Mouse (Mus musculus): ENCODE results near the gene Asxl1.

Gene Asxl1

DNA sequence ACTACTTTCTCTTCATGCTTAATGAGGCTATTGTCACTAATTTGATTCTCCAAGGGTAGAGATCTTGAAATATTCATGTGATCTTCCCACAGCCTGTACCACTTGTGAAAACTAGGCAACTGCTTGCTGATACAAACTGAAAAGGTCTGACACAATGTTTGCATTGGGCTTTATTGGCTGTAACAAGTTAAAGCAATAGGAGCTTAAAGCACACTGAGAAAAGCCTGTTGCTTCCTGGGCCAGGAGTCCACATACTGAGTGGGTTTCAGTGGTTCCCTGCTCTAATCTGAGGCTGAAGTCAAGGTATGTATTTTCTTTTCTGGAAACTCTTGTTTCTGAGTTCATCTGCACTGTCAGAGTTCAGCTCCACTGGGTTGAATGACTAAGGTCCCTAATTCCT, 2.4 kb upstream of the Asxl1 start:
- in situ Hi-C loops (cut with MboI, MseI): loop anchor here (5.0 kb wide), 1 partner anchor 51 kb away; the partner anchor contains the start of gene Kif3b

DNA sequence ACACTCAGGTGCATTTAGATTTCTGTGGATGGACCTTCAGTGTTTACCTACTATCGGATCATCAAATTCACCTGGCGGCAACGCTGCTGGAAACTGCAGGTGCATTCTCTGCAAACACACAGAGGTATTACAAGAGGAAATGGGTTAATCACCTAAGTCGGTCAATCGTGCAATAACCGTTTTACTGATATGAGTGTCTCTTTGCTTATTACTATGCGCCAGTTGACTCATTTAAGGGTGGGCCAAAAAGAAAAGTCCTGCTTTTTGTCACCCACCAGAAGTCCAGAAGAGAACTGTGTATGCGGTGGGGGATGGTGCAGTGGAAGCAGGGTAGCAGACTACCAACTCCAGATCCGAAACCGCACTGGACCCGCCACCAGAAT, 567 bp upstream of the Asxl1 start:
- in situ Hi-C loops (cut with MboI, MseI): loop anchor here (5.0 kb wide), 1 partner anchor 113 kb away; no protein-coding TSS in a partner anchor

GRCm38 (mm10) chr2:153346221-153347182, 873 bp downstream of the Asxl1 start:
- in situ Hi-C loops (cut with MboI, MseI): loop anchor here (5.0 kb wide), 1 partner anchor 114 kb away; no protein-coding TSS in a partner anchor

GRCm38 (mm10) chr2:153347183-153347781, 1.7 kb downstream of the Asxl1 start:
- in situ Hi-C loops (cut with MboI, MseI): loop anchor here (5.0 kb wide), 1 partner anchor 115 kb away; no protein-coding TSS in a partner anchor

DNA sequence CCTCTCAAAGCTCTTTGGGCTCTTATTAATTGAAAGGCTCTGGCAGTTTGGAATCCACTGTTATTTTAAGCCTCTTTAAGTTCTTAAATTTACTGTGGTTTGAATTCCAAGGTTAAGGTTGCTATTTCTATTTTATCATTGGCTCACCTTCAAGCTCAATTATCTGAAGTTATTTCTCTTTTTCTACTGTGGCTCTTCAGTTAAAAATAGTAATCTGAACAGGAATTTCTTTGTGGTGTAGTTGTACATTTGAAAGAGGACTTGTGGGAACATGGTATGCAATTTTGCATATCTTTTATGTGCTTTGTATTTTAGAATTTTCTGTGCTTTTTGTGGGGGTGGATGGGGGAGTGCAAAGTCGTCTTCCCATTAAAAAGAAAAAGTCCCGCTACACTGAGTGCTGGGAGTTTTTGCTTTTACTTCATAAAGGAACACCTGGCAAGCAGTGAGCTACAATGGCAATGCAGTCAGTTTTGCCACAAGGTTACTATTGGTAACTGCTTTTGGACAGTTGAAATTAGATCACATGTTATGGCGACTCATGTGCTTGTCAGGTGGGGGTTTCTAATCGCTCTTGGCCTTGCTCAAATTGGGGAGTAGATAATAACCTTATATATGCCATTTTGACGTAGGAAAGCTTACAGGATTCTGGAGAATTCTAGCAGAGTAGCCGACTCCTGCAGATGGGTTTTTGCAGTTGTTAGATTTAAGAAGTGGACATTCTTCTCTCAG, 2.6 kb downstream of the Asxl1 start:
- in situ Hi-C loops (cut with MboI, MseI): loop anchor here (5.0 kb wide), 1 partner anchor 116 kb away; no protein-coding TSS in a partner anchor

DNA sequence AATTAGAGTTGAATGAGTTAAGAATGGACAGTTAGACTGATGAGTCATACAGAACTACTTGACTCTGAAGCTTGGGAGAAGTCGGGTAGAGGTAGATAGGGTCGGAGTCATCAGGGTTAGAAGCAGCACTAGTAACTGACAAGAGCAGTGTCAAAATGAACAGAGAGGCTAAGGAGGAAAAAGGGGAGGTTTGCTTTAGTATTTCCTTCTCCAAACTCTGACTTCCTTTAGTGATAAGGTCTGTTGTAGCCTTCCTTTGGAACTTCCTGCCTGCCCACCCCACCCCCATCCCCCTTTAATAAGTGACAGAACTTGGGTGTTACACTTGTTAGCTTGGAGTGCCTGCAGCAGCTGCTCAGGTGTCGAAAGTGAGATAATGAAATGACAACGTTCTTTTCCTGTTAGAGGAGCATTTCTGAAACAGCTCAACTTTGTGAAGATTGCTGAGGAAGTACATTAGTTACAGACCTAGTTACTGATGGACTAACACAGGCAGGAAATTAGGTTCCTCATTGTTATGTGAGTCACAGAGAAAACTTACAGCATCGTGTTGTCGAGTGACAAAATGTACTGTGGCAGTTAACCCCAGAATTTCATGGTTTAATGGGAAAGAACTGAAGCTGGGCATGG, 5.0 kb downstream of the Asxl1 start:
- in situ Hi-C loops (cut with MboI, MseI): no loop called here

GRCm38 (mm10) chr2:153354648-153355047, 9.0 kb downstream of the Asxl1 start:
- in situ Hi-C loops (cut with MboI, MseI): no loop called here

- in situ Hi-C loops (cut with MboI, MseI): no loop called here
Observed at GRCm38 (mm10) chr2:153356784-153357183, 11.2 kb downstream of the Asxl1 start.

DNA sequence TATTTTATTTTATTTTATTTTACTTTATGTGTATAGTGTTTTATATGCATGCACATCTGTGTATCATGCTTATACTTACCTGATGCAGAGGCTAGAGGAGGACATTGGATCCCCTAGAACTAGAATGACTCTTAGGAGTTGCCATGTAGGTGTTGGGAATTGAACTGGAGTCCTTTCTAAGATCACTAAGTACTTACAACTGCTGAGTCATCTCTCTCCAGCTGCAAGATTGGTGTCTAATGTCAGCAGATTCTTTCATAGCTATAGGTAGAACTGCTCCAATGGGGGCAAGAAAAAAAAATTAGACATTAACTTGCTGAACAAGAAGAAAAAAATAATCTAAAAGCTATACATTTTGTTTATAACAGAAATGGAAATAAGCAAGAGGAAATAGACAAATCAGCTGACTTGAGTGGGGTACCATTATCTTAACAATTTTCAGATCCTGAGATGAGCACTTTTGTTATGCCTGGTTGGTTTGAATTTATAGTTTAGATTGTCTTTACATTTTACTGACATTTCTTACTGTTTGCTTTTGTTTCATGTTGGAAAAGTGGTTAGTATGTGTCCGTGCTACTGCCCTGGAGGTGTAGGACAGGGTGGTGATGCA, 15.6 kb downstream of the Asxl1 start:
- in situ Hi-C loops (cut with MboI, MseI): loop anchor here (5.0 kb wide), 1 partner anchor 489 kb away; no protein-coding TSS in a partner anchor

DNA sequence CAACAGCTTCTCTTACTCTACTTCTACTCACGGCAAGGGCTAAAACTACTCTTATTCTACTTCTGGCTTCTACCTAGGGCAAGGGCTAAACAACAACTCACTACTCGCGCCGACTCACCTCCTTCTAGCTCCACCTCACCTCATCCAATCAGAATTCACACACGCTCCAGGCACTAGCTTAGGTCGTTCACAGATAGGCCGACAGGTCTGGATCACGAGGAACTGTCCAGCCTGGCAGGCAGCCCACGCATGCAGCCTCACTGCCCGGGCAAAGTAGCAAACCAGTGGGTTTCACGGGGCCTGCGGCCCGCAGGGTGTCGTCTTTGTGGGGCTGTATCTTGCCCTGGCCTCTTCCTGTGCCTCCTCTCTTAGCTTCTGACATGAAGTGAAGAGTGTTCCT, 18.9 kb downstream of the Asxl1 start:
- in situ Hi-C loops (cut with MboI, MseI): loop anchor here (5.0 kb wide), 1 partner anchor 492 kb away; no protein-coding TSS in a partner anchor

DNA sequence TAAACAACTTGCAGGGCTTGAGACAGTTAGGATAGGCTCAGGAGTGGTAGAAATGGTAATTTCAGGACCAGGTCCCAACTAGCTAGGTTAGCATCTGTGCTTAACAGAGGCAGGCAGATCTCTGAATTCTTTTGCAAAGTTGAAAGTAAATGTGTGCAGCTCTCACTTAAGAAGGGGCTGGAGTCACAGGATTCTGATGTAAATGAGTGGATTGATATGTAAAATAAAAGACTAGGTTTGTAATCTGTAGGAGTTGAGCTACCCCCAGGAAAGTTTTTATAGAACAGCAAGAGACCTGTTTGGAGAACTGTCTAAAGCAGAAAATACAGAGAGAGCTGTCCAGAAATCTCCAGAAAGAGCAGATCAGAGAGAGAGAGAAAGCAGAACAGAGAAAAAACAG, 25.2 kb downstream of the Asxl1 start:
- in situ Hi-C loops (cut with MboI, MseI): no loop called here

DNA sequence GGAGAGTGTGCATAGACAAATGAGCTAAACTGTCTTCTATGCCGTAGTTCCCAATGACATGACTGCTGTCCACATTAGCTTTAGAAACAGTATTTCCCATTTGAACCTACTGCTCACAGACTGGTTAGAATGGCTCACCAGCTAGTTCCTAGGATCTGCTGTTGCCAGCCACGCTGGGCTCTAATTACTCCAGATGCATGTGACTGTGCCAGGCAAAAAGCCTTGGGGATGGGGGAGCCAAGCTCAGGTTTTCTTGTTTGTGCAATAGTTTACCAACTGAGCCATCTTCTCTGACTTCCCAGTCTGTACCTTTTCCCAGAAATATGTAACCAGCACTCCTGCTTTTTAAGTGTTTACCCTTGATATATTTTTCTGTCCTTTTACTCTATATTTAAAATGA, 29.8 kb downstream of the Asxl1 start:
- in situ Hi-C loops (cut with MboI, MseI): no loop called here

- in situ Hi-C loops (cut with MboI, MseI): no loop called here
Observed at GRCm38 (mm10) chr2:153380479-153380878, 34.9 kb downstream of the Asxl1 start.

- in situ Hi-C loops (cut with MboI, MseI): no loop called here
Observed at GRCm38 (mm10) chr2:153389831-153390230, 44.2 kb downstream of the Asxl1 start.

DNA sequence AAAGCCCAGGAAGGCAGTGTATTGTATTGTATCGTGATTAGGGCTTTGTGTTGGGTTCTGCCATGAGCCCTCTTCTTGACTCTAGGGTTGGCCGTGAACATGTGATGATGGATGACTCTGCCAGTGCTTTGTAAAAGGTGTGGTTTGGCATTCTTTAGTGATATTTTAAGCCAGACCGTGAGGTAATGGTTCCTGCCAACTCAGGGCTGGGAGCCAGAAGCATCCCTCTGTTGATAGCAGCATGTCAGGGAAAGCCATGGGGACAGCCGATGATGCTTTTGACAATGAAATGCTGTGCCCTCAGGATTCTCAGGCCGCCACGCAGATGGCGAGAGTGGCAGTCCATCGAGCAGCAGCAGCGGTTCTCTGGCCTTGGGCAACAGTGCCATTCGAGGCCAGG, 47.4 kb downstream of the Asxl1 start:
- in situ Hi-C loops (cut with MboI, MseI): no loop called here

DNA sequence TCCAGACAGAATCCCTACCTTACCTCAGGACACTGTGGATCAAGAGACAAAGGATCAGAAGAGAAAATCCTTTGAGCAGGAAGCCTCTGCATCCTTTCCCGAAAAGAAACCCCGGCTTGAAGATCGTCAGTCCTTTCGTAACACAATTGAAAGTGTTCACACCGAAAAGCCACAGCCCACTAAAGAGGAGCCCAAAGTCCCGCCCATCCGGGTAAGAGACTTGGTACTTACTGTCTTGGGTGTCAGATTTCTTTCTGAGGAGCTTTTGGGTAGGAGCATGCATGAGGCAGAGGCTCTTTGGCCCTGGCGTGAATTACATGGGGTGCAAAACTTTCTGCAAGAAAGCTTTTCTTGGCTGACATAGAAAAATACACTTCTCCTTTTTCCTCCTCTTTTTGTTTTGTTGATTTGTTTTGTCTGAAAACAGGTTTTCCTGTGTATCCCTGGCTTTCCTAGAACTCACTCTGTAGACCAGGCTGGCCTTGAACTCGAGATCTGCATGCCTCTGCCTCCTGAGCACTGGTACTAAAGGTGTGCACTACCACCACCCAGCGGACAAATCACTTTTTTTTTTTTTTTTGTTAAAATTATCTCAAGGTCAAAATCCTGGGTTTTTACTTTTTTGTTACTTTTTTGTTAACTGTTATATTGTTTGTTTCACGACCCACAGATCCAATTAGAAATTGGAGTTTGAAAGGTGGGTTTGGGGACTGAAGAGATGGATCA, 52.3 kb downstream of the Asxl1 start:
- in situ Hi-C loops (cut with MboI, MseI): loop anchor here (5.0 kb wide), 1 partner anchor 76 kb away; no protein-coding TSS in a partner anchor

DNA sequence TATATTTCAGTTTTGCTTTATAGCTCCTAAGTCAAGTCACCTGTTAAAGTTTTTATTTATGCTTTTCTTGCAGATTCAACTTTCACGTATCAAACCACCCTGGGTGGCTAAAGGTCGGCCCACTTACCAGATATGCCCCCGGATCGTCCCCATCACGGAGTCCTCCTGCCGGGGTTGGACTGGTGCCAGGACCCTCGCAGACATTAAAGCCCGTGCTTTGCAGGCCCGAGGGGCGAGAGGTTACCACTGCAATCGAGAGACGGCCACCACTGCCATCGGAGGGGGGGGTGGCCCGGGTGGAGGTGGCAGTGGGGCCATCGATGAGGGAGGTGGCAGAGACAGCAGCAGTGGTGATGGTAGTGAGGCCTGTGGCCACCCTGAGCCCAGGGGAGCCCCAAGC, 53.5 kb downstream of the Asxl1 start:
- in situ Hi-C loops (cut with MboI, MseI): loop anchor here (5.0 kb wide), 1 partner anchor 77 kb away; no protein-coding TSS in a partner anchor

GRCm38 (mm10) chr2:153404062-153404461, 58.4 kb downstream of the Asxl1 start:
- in situ Hi-C loops (cut with MboI, MseI): no loop called here

- in situ Hi-C loops (cut with MboI, MseI): no loop called here
Observed at GRCm38 (mm10) chr2:153404882-153405281, 59.3 kb downstream of the Asxl1 start.

DNA sequence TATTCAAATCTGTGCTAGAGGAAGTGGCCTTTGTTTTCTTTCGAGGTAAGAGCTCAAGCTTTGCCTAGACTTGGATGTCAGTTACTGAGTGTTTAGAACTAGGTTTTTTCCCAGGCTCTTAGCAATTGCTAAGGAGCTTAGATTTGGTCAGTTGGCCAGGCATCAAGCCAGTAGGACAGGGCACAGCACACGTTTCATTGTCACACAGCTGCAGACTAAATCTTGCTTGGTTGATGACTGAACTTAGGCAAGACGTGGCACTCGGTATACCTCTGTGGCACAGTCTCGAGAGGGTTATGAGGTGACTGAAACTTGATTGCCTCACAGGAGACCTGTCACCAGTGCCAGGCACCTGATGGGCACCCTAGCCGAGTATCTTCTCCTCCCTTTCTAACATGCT, 61.3 kb downstream of the Asxl1 start:
- in situ Hi-C loops (cut with MboI, MseI): no loop called here
